Mouse (Mus musculus): ENCODE results near the gene Nudt3.
"Not testable (repeated sequence)": the region's sequence is repeated elsewhere in the genome, so short reads cannot be mapped to it uniquely, and the experiment has no call there.

Gene Nudt3

GRCm38 (mm10) chr17:27623360-27624326 is at the start of gene Nudt3:
TSS of gene Nudt3 (minus strand) at chr17:27623495.
- in situ Hi-C loops (cut with MboI, MseI), result no loop called here

GRCm38 (mm10) chr17:27671720-27672119 is 48.4 kb upstream of the Nudt3 start:
- in situ Hi-C loops (cut with MboI, MseI), result no loop called here

GRCm38 (mm10) chr17:27658767-27659166 is 35.5 kb upstream of the Nudt3 start:
- in situ Hi-C loops (cut with MboI, MseI), result loop anchor here (5.0 kb wide), 1 partner anchor 44 kb away; no protein-coding TSS in a partner anchor

- in situ Hi-C loops (cut with MboI, MseI), result loop anchor here (5.0 kb wide), 1 partner anchor 45 kb away; no protein-coding TSS in a partner anchor
Measured at GRCm38 (mm10) chr17:27657123-27657522, 33.8 kb upstream of the Nudt3 start.

- in situ Hi-C loops (cut with MboI, MseI), result loop anchor here (5.0 kb wide), 1 partner anchor 46 kb away; no protein-coding TSS in a partner anchor
Measured at GRCm38 (mm10) chr17:27656414-27656813, 33.1 kb upstream of the Nudt3 start.

GRCm38 (mm10) chr17:27656011-27656399 is 32.7 kb upstream of the Nudt3 start:
- in situ Hi-C loops (cut with MboI, MseI), result loop anchor here (5.0 kb wide), 1 partner anchor 46 kb away; no protein-coding TSS in a partner anchor

- in situ Hi-C loops (cut with MboI, MseI), result loop anchor here (5.0 kb wide), 1 partner anchor 47 kb away; no protein-coding TSS in a partner anchor
Measured at GRCm38 (mm10) chr17:27655089-27656010, 32.1 kb upstream of the Nudt3 start, which contains the start of gene Pacsin1. TSS of gene Pacsin1 (plus strand) at chr17:27655509.

GRCm38 (mm10) chr17:27653253-27653959 is 30.1 kb upstream of the Nudt3 start:
- in situ Hi-C loops (cut with MboI, MseI), result no loop called here

- in situ Hi-C loops (cut with MboI, MseI), result no loop called here
Measured at GRCm38 (mm10) chr17:27652046-27652790, 28.9 kb upstream of the Nudt3 start.

- in situ Hi-C loops (cut with MboI, MseI), result no loop called here
Measured at GRCm38 (mm10) chr17:27650586-27650985, 27.3 kb upstream of the Nudt3 start.

GRCm38 (mm10) chr17:27650160-27650559 is 26.9 kb upstream of the Nudt3 start:
- in situ Hi-C loops (cut with MboI, MseI), result no loop called here

GRCm38 (mm10) chr17:27645807-27646206 is 22.5 kb upstream of the Nudt3 start:
- in situ Hi-C loops (cut with MboI, MseI), result no loop called here

GRCm38 (mm10) chr17:27644572-27644971 is 21.3 kb upstream of the Nudt3 start:
- in situ Hi-C loops (cut with MboI, MseI), result no loop called here

- in situ Hi-C loops (cut with MboI, MseI), result no loop called here
Measured at GRCm38 (mm10) chr17:27643756-27644155, 20.5 kb upstream of the Nudt3 start.

GRCm38 (mm10) chr17:27643101-27643500 is 19.8 kb upstream of the Nudt3 start:
- in situ Hi-C loops (cut with MboI, MseI), result no loop called here

GRCm38 (mm10) chr17:27642491-27643062 is 19.3 kb upstream of the Nudt3 start:
- in situ Hi-C loops (cut with MboI, MseI), result no loop called here

GRCm38 (mm10) chr17:27639851-27640250 is 16.6 kb upstream of the Nudt3 start:
- in situ Hi-C loops (cut with MboI, MseI), result not testable (repeated sequence)

- in situ Hi-C loops (cut with MboI, MseI), result no loop called here
Measured at GRCm38 (mm10) chr17:27638921-27639332, 15.6 kb upstream of the Nudt3 start.

GRCm38 (mm10) chr17:27637333-27637732 is 14.0 kb upstream of the Nudt3 start:
- in situ Hi-C loops (cut with MboI, MseI), result no loop called here

All from T-helper 2 cell (primary cell).